Mouse (Mus musculus) C2C12 (cell line): ENCODE data around the gene Tmem139. TPM values are rescaled to one million over a fixed set of nuclear protein-coding genes. Genes with fewer than 3 reads are reported as not detected.

ENCODE experiments used
- H3K27me3 ChIP-seq: one replicate; pipeline ENCODE4 v1.6.1; 2011; ENCODE audit not compliant: control insufficient read depth, insufficient read depth, insufficient read length
- H3K36me3 ChIP-seq: one replicate; pipeline ENCODE4 v1.6.1; 2011; ENCODE audit not compliant: control insufficient read depth, insufficient read depth
- H3K4me3 ChIP-seq: one replicate; pipeline ENCODE4 v1.5.1; 2011; ENCODE audit warnings: mild to moderate bottlenecking, control low read depth; ENCODE audit not compliant: poor library complexity, insufficient read depth, severe bottlenecking
- H3K79me2 ChIP-seq: one replicate; pipeline ENCODE4 v1.6.1; 2011; ENCODE audit not compliant: control insufficient read depth, insufficient read depth
- H3K79me3 ChIP-seq: one replicate; pipeline ENCODE4 v1.6.1; 2011; ENCODE audit warnings: low read depth, control low read depth
- H3ac ChIP-seq: one replicate; pipeline ENCODE3; 2011; ENCODE audit warnings: low read depth; ENCODE audit not compliant: control insufficient read depth, insufficient read length
- CEBPB ChIP-seq: IDR thresholded peaks from one replicate; pipeline ENCODE4 v1.6.1; 2011; ENCODE audit warnings: low read depth, mild to moderate bottlenecking, control low read depth, moderate library complexity
- CTCF ChIP-seq: IDR thresholded peaks from one replicate; pipeline ENCODE4 v1.5.1; 2011; ENCODE audit not compliant: control insufficient read depth, insufficient read depth, insufficient read length
- FOSL1 ChIP-seq: IDR thresholded peaks from one replicate; pipeline ENCODE4 v1.8.0; 2011; ENCODE audit warnings: mild to moderate bottlenecking, low read length; ENCODE audit not compliant: poor library complexity, insufficient read depth, severe bottlenecking
- MAX ChIP-seq: IDR thresholded peaks from one replicate; pipeline ENCODE4 v1.6.1; 2011; ENCODE audit warnings: mild to moderate bottlenecking, control low read depth
- MYOD1 ChIP-seq: IDR thresholded peaks from one replicate; pipeline ENCODE4 v1.6.1; 2011; ENCODE audit warnings: low read depth; ENCODE audit not compliant: control insufficient read depth, insufficient read length
- MYOG ChIP-seq: IDR thresholded peaks from one replicate; pipeline ENCODE4 v1.6.1; 2011; ENCODE audit not compliant: control insufficient read depth, insufficient read length; ENCODE audit errors: extremely low read depth
- USF1 ChIP-seq: IDR thresholded peaks from one replicate; pipeline ENCODE4 v1.6.1; 2011; ENCODE audit warnings: low read depth, mild to moderate bottlenecking, control low read depth, moderate library complexity
- polyA plus RNA-seq: library from polyadenylated mRNA; unstranded; fragments of >200 nt; fragmentation: generic; extraction: Trizol; gene quantifications from one replicate; pipeline ENCODE4 v1.2.1, GENCODE M21; 2012; ENCODE audit warnings: missing spikeins

Tmem139 gene
- polyA plus RNA-seq, 1 experiment, result 0.04 TPM

DNA sequence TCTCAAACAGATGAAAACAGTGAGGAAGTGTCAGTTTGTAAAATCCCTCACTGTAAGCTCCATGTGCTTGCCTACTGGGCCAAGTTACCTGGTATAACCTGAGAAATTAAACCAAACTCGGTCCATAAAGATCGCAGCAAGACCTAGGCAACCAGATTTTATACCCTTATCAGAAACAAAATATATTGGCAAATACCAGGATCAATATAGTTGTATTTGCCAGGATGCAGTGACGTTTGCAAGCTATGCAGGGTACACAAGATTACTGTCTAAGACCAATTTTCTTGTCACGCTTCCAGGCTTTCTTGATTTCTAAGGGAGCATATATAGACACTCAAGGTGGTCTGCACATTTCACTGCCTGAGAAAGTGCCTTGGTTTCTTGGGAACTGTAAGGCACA, 10.0 kb upstream of the Tmem139 start:
- no peak for TF ChIP-seq CTCF
- no peak for TF ChIP-seq MAX
- TF ChIP-seq USF1, result no peak
- no peak for TF ChIP-seq MYOG
- TF ChIP-seq CEBPB, result no peak
- no peak for TF ChIP-seq MYOD1
- TF ChIP-seq FOSL1, result no peak
- H3K27me3 ChIP-seq, result peaks cover 3% of the 10 kb centered on the region
- H3K4me3 ChIP-seq, result no peak overlapping the region

DNA sequence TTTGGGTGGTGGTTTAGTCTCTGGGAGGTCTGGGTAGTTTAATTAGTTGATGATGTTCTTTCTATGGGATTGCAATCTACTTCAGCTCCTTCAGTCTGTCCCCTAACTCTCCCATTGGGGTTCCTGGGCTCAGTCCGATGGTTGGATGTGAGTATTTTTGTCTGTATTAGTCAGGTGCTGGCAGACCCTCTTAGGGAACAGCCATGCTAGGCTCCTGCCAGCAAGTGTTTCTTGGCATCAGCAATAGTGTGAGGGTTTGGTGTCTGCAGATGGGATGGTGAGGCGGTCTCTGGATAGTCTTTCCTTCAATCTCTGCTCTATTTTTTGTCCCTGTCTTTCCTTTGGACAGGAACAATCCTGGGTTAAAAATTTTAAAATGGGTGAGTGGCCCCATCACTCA, 8.7 kb upstream of the Tmem139 start:
- H3K79me3 ChIP-seq, result no peaks in the 10 kb centered on the region
- no peaks in the 10 kb centered on the region for H3K79me2 ChIP-seq
- TF ChIP-seq MYOD1, result no peak
- no peak for TF ChIP-seq CEBPB
- H3K36me3 ChIP-seq, result no peaks in the 10 kb centered on the region
- H3ac ChIP-seq, result no peak overlapping the region
- no peak overlapping the region for H3K4me3 ChIP-seq
- peaks cover 3% of the 10 kb centered on the region for H3K27me3 ChIP-seq

More for the DNA sequence above, 10.0 kb upstream of the Tmem139 start:
- H3ac ChIP-seq, result no peak overlapping the region
- H3K36me3 ChIP-seq, result no peaks in the 10 kb centered on the region
- no peaks in the 10 kb centered on the region for H3K79me3 ChIP-seq
- H3K79me2 ChIP-seq, result no peaks in the 10 kb centered on the region

DNA sequence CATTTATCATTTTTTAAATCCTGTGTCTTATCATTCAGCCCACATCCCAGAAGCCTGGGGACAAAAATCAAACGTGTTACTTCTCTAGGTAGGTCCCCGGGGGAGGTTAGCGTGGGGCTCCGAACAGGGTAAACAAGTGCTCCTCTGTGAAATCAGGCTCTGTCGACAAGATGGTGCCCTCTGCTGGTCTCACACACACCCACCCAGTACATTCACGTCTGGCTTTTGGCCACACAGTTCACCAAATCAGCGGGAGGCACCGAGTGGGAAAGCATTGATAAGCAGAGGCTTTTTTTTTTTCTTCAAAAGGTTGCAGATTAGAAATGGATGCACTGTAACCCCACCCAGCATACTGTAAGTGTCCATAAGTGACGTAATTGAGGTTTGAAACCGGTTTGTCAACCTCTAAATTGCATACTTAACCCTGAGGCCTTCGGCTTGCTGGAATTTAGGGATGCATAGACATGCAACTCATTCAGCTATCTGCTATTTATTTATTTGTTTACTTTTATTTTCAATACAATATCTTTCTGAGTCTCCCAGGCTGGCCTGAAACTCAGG, 4.4 kb upstream of the Tmem139 start:
- Histone ChIP-seq H3K79me3 (no peaks in the 10 kb centered on the region), H3ac (no peak overlapping the region), H3K27me3 (peaks cover 8% of the 10 kb centered on the region), H3K4me3 (no peak overlapping the region), H3K79me2 (no peaks in the 10 kb centered on the region), H3K36me3 (no peaks in the 10 kb centered on the region)
- TF ChIP-seq USF1, result no peak
- TF ChIP-seq CTCF, result peak; percentile 66

DNA sequence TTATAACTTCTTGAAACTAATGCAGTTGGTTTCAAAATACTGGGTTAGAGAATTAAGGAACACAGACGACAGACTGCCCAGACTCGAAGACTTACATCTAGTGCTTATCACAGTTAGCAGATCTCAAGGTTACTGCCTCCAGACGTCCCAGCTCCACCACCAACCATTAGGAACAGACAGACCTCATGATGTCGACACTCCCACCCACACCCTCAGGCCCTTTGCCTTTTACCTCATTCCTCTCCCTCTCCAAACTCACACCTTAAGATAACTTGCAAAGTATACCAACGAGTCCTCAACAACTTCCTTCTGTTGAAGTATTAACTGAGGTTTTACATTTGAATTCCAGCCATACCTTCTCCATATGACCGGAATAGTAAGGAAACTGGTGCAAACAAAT, 1.3 kb upstream of the Tmem139 start:
- peaks cover 5% of the 10 kb centered on the region for H3K27me3 ChIP-seq
- TF ChIP-seq USF1 (no peak), FOSL1 (no peak), CEBPB (no peak), MYOD1 (no peak), CTCF (no peak), MYOG (no peak), MAX (no peak)
- H3ac ChIP-seq, result no peak overlapping the region
- H3K79me2 ChIP-seq, result peaks cover 7% of the 10 kb centered on the region
- no peaks in the 10 kb centered on the region for H3K36me3 ChIP-seq
- peaks cover 4% of the 10 kb centered on the region for H3K79me3 ChIP-seq
- no peak overlapping the region for H3K4me3 ChIP-seq

- H3K36me3 ChIP-seq, result peaks cover 29% of the 10 kb centered on the region
- H3K27me3 ChIP-seq, result no peaks in the 10 kb centered on the region
- H3K79me3 ChIP-seq, result peaks cover 28% of the 10 kb centered on the region
- H3K4me3 ChIP-seq, result peak within 1 kb of the TSS; percentile 93
- H3ac ChIP-seq, result peak within 1 kb of the TSS; percentile 94
- no peak for TF ChIP-seq MYOD1
- peak; percentile 76 for TF ChIP-seq CTCF
- peak; percentile 66 for TF ChIP-seq MAX
- peaks cover 36% of the 10 kb centered on the region for H3K79me2 ChIP-seq
Measured at GRCm38 (mm10) chr6:42264626-42265312, 3.0 kb downstream of the Tmem139 start, which contains the start of gene Casp2. TSS of gene Casp2 (plus strand) at chr6:42264985.

- no peaks in the 10 kb centered on the region for H3K27me3 ChIP-seq
- TF ChIP-seq CEBPB (no peak), CTCF (no peak), USF1 (no peak), FOSL1 (no peak), MYOG (no peak), MYOD1 (no peak), MAX (no peak)
- H3ac ChIP-seq, result peak overlapping the region; percentile 94
- peaks cover 38% of the 10 kb centered on the region for H3K79me2 ChIP-seq
- H3K36me3 ChIP-seq, result peaks cover 38% of the 10 kb centered on the region
- H3K4me3 ChIP-seq, result peak overlapping the region; percentile 93
- H3K79me3 ChIP-seq, result peaks cover 33% of the 10 kb centered on the region
Measured at GRCm38 (mm10) chr6:42265391-42266330, 3.9 kb downstream of the Tmem139 start.
